Mouse (Mus musculus) erythroblast, embryonic 14.5 days (primary cell): ENCODE results near the gene H2-DMa.

Experiments
- GATA1 ChIP-seq: IDR thresholded peaks from 2 replicates; pipeline ENCODE4 v1.6.1; 2012; ENCODE audit warnings: low read length, inconsistent platforms, mixed read lengths
- TAL1 ChIP-seq: IDR thresholded peaks from 3 replicates; pipeline ENCODE4 v1.6.1; 2012; ENCODE audit warnings: low read length, inconsistent platforms, mixed read lengths

DNA sequence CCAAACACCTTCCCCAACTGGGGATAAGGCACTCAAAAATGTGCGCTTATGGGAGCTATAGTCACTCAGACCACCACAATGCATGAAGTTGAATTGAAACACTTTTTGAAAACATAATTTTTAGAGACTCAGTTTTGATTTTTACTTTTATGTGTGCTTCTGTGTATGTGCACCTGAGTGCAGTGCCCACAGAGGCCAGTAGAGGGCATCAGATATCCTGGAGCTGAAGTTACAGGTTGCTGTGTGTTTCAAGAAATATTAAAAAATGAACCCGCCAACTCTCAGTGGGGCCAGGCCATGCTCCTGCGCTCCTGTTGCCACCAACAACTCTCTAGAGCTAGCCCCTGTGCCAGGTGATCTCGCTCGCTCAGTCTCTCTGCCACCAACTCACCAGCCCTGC lies 53.2 kb downstream of the H2-DMa start:
- TF ChIP-seq GATA1 (no peak), TAL1 (no peak)
